Mouse (Mus musculus) ES-Bruce4 (cell line): Measurements from ENCODE around the gene Scmh1.

Experiments used
- CTCF ChIP-seq: IDR thresholded peaks from one replicate; pipeline ENCODE4 v1.8.1; 2011; ENCODE audit warnings: low read depth, low read length
- EP300 ChIP-seq: IDR thresholded peaks from 2 replicates; pipeline ENCODE4 v1.6.1; 2011; ENCODE audit warnings: low read depth, low read length; ENCODE audit not compliant: insufficient read depth
- POLR2A ChIP-seq: IDR thresholded peaks from one replicate; pipeline ENCODE4 v1.8.1; 2011; ENCODE audit warnings: low read length; ENCODE audit not compliant: insufficient read depth

DNA sequence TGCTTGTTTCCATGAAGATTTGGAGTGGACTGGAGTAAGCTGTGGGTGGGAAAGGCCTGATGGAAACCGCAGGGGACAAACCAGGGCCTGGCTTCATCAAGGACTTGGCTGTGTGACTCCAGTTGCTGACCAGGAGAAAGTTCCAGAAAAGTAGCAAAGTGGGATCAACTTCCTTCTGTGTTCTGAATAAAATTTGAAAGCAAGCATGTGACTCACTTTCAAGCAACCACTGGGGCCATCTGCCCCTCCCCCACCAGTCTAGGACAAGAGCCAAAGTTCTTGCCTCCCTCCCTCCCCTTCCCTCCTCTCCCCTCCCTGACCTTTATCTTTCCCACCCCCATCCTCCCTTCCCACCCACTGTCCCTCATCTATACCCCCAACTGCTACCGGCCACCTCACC, 35.9 kb upstream of the Scmh1 start:
- TF ChIP-seq CTCF (no peak), POLR2A (no peak), EP300 (no peak)
